Mouse (Mus musculus): ENCODE results near the gene Arl10. TPM values are rescaled to one million over a fixed set of nuclear protein-coding genes. Genes with fewer than 3 reads are reported as not detected.

Gene Arl10
- polyA plus RNA-seq (2012; rRNA removed) = 6.0 and 9.4 TPM in 2 replicates

GRCm38 (mm10) chr13:54574854-54575481, at the start of gene Arl10:
TSS of gene Arl10 (plus strand) at chr13:54575015.

GRCm38 (mm10) chr13:54565201-54565581, 9.6 kb upstream of the Arl10 start, which contains the start of gene 4833439L19Rik:
TSS of gene 4833439L19Rik (minus strand) at chr13:54565435.

GRCm38 (mm10) chr13:54589996-54590951, 15.5 kb downstream of the Arl10 start, which contains the start of the genes Nop16 and Higd2a:
TSS of gene Nop16 (minus strand) at chr13:54590090.
TSS of gene Higd2a (plus strand) at chr13:54590207.

GRCm38 (mm10) chr13:54610972-54611754, 36.3 kb downstream of the Arl10 start, which contains the start of gene Cltb:
TSS of gene Cltb (minus strand) at chr13:54611344.

GRCm38 (mm10) chr13:54621155-54621932, 46.5 kb downstream of the Arl10 start, which contains the start of gene Faf2:
TSS of gene Faf2 (plus strand) at chr13:54621784.

Other genes with a start within 250 kb of the Arl10 start
- gene Cplx2, start 203.7 kb upstream of the Arl10 start, polyA plus RNA-seq (2012; rRNA removed) = 2.7 and 4.0 TPM in 2 replicates
- gene Thoc3, start 106.2 kb upstream of the Arl10 start, polyA plus RNA-seq (2012; rRNA removed) = 8.9 and 16.7 TPM in 2 replicates
- gene Simc1, start 71.2 kb upstream of the Arl10 start, polyA plus RNA-seq (2012; rRNA removed) = 3.4 and 5.5 TPM in 2 replicates
- 45.2 and 45.4 TPM in 2 replicates for gene 4833439L19Rik, start 9.6 kb upstream of the Arl10 start, polyA plus RNA-seq (2012; rRNA removed)
- 1.2 and 1.5 TPM in 2 replicates for gene Nop16, start 15.1 kb downstream of the Arl10 start, polyA plus RNA-seq (2012; rRNA removed)
- gene Higd2a, start 15.2 kb downstream of the Arl10 start, polyA plus RNA-seq (2012; rRNA removed) = 103 and 105 TPM in 2 replicates
- gene Cltb, start 36.3 kb downstream of the Arl10 start, polyA plus RNA-seq (2012; rRNA removed) = 76.8 and 94.8 TPM in 2 replicates
- 6.0 and 8.2 TPM in 2 replicates for gene Faf2, start 46.8 kb downstream of the Arl10 start, polyA plus RNA-seq (2012; rRNA removed)
- 121 and 131 TPM in 2 replicates for gene Rnf44, start 118.9 kb downstream of the Arl10 start, polyA plus RNA-seq (2012; rRNA removed)
- gene Cdhr2, start 126.4 kb downstream of the Arl10 start, polyA plus RNA-seq (2012; rRNA removed) = 1.3 TPM in 2 replicates
- gene Gprin1, start 174.9 kb downstream of the Arl10 start, polyA plus RNA-seq (2012; rRNA removed) = 0.17 and 0.40 TPM in 2 replicates
- 1.0 and 1.6 TPM in 2 replicates for gene Sncb, start 191.6 kb downstream of the Arl10 start, polyA plus RNA-seq (2012; rRNA removed)
- not detected in 2 replicates for gene Eif4e1b, start 209.0 kb downstream of the Arl10 start, polyA plus RNA-seq (2012; rRNA removed)
- gene Tspan17, start 214.4 kb downstream of the Arl10 start, polyA plus RNA-seq (2012; rRNA removed) = 7.5 and 9.4 TPM in 2 replicates

Data from stomach, adult 2 months (tissue).